Mouse (Mus musculus): ENCODE data around the gene Slc15a3. TPM values are rescaled to one million over a fixed set of nuclear protein-coding genes. Genes with fewer than 3 reads are reported as not detected.

Gene Slc15a3
- polyA plus RNA-seq, 1 experiment from 2014 or later: 0.20 TPM

GRCm38 (mm10) chr19:10829436-10830175, 9.9 kb upstream of the Slc15a3 start, which contains the start of gene Cd6:
TSS of gene Cd6 (minus strand) at chr19:10830058.
- Histone ChIP-seq H3K4me3 (no peak within 1 kb of the TSS), H3K9me3 (replicated peaks) (no peaks in the 10 kb centered on the region), H3K27ac (replicated peaks) (no peak within 1 kb of the TSS), H3K27me3 (ENCODE audit: low read depth, poor library complexity, severe bottlenecking) (no peaks in the 10 kb centered on the region), H3K36me3 (no peaks in the 10 kb centered on the region), H3K4me1 (peaks cover 11% of the 10 kb centered on the region)
- DNase-seq (ENCODE audit: low spot score): no peak
- 92% methylated on average over 16 of the region's 16 CpGs for WGBS

GRCm38 (mm10) chr19:10831424-10831823, 8.1 kb upstream of the Slc15a3 start:
- H3K27me3 ChIP-seq (ENCODE audit: low read depth, poor library complexity, severe bottlenecking): no peaks in the 10 kb centered on the region
- H3K9me3 ChIP-seq (replicated peaks): no peaks in the 10 kb centered on the region
- DNase-seq (ENCODE audit: low spot score): peak; percentile 62
- H3K36me3 ChIP-seq: no peaks in the 10 kb centered on the region
- H3K4me1 ChIP-seq: no peaks in the 10 kb centered on the region
- 8% methylated on average over 5 of the region's 5 CpGs for WGBS
- no peak overlapping the region for H3K27ac ChIP-seq (replicated peaks)
- H3K4me3 ChIP-seq: no peak overlapping the region

DNA sequence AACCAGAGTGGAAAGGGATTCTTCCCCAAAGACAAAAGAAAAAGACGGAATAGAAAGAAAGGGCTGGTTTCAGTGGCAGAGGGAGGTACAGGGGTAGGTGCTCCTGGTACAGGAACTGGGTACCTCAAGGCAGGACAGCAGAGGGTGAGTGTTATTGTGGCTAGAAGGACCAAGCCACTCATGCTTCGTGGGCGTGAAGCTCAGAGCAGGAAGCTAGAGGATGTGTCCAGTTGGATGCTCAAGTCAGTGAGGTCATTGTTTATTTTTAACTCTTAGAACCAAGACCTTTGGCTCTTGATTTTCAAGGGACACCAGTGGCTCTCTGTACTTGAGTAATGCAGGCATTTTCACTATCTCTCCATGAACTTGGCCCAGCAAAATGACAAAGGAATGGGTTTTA, 7.5 kb upstream of the Slc15a3 start:
- Histone ChIP-seq H3K36me3 (no peaks in the 10 kb centered on the region), H3K4me3 (no peak overlapping the region), H3K27me3 (ENCODE audit: low read depth, poor library complexity, severe bottlenecking) (no peaks in the 10 kb centered on the region), H3K9me3 (replicated peaks) (no peaks in the 10 kb centered on the region), H3K27ac (replicated peaks) (no peak overlapping the region), H3K4me1 (no peaks in the 10 kb centered on the region)
- DNase-seq (ENCODE audit: low spot score): no peak
- 81% methylated on average over 3 of the region's 3 CpGs for WGBS

DNA sequence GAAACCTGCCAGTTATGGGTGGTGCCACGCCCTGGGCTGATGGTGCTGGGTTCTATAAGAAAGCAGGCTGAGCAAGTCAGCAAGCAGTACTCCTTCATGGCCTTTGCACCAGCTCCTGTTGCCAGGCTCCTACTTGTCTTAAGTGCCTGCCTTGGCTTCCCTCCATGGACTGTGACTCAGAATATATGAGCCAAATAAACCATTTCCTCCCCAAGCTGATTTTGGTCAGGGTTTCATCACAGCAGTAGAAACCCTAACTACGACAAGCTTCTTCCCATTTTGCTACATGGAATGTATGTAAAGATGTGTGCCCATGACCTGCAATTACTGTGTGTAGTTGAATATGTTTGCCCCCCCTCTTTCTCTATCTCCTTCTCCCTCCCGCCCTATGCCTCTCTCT, 5.9 kb upstream of the Slc15a3 start:
- DNase-seq (ENCODE audit: low spot score): no peak
- no peak overlapping the region for H3K4me3 ChIP-seq
- no peaks in the 10 kb centered on the region for H3K36me3 ChIP-seq
- no peak overlapping the region for H3K27ac ChIP-seq (replicated peaks)
- H3K9me3 ChIP-seq (replicated peaks): no peaks in the 10 kb centered on the region
- H3K4me1 ChIP-seq: no peaks in the 10 kb centered on the region
- 77% methylated on average over 3 of the region's 3 CpGs for WGBS
- no peaks in the 10 kb centered on the region for H3K27me3 ChIP-seq (ENCODE audit: low read depth, poor library complexity, severe bottlenecking)

GRCm38 (mm10) chr19:10835671-10836070, 3.9 kb upstream of the Slc15a3 start:
- Histone ChIP-seq H3K4me1 (no peaks in the 10 kb centered on the region), H3K27me3 (ENCODE audit: low read depth, poor library complexity, severe bottlenecking) (peaks cover 11% of the 10 kb centered on the region), H3K4me3 (no peak overlapping the region), H3K9me3 (replicated peaks) (no peaks in the 10 kb centered on the region), H3K27ac (replicated peaks) (no peak overlapping the region), H3K36me3 (no peaks in the 10 kb centered on the region)
- WGBS: 72% methylated on average over 3 of the region's 3 CpGs
- DNase-seq (ENCODE audit: low spot score): no peak

DNA sequence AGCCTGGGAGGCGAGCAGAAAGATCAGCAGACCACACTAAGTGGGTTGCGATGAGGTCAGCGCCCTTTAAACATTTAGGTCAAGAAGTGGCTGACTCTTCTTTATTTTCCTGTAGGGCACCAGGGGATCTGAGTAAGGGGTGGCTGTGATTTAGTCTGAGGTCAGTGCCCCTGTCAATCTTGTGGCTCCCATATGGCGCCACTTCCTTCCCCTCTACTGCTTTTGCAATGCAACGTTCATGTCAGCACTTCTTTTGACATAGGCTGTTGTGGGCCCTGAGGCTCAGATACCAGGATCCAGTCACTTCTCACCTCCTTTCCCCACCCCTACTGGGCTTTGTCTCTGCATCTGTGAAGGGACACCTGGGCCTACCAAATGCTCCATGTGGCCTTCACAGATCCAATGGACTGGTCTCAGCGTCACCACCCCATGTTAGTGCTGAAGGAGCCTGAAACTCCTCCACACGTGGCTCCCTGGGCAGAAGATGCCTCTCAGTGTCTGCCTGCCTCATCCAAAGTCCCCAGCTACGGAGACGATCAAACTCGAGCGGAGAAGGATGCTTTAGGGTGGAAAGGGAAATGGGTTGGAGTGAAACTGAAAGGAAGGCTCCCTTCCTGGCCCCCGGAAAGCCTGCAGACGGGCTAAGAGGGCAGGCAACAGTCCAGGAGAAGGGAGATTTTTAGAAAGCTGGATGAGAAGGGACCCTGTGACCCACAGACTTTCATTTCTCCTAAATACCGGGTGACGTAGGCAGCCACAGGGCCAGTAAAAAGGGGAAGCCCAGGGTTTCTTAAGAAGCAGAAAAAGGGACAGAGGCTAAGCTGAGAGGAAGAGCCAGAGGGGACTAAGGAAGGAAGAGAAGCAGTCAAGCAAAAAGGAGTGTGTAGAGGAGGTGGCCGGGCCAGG, 2.4 kb downstream of the Slc15a3 start:
- no peaks in the 10 kb centered on the region for H3K9me3 ChIP-seq (replicated peaks)
- no peak overlapping the region for H3K4me3 ChIP-seq
- WGBS: 44% methylated on average over 16 of the region's 16 CpGs
- DNase-seq (ENCODE audit: low spot score): peak; percentile 44
- peaks cover 28% of the 10 kb centered on the region for H3K27me3 ChIP-seq (ENCODE audit: low read depth, poor library complexity, severe bottlenecking)
- H3K36me3 ChIP-seq: no peaks in the 10 kb centered on the region
- H3K4me1 ChIP-seq: peaks cover 22% of the 10 kb centered on the region
- peak overlapping the region; percentile 4; the same call in 1 of the 2 replicates for H3K27ac ChIP-seq (replicated peaks)

DNA sequence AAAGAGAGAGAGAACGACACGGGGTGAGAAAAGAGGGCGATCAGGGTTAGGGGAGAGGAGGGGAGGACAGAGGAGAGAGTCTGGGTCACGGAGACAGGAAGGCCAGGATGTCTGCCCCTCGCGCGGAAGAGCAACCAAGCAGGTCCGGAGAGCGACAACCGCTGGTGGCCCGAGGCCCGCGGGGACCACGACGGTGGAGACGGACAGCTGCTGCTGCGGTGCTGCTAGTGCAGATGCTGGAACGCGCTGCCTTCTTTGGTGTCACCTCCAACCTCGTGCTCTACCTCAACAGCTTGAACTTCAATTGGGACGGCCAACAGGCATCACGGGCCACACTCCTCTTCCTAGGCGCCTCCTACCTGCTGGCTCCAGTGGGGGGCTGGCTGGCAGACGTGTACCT, 3.4 kb downstream of the Slc15a3 start:
- Histone ChIP-seq H3K27me3 (ENCODE audit: low read depth, poor library complexity, severe bottlenecking) (peaks cover 28% of the 10 kb centered on the region), H3K4me3 (no peak overlapping the region), H3K27ac (replicated peaks) (no peak overlapping the region), H3K9me3 (replicated peaks) (no peaks in the 10 kb centered on the region), H3K36me3 (no peaks in the 10 kb centered on the region), H3K4me1 (peaks cover 22% of the 10 kb centered on the region)
- no peak for DNase-seq (ENCODE audit: low spot score)
- 48% methylated on average over 24 of the region's 24 CpGs for WGBS

- no peak overlapping the region for H3K27ac ChIP-seq (replicated peaks)
- H3K9me3 ChIP-seq (replicated peaks): no peaks in the 10 kb centered on the region
- H3K36me3 ChIP-seq: no peaks in the 10 kb centered on the region
- H3K27me3 ChIP-seq (ENCODE audit: low read depth, poor library complexity, severe bottlenecking): peaks cover 26% of the 10 kb centered on the region
- WGBS: 90% methylated on average over 5 of the region's 5 CpGs
- no peak for DNase-seq (ENCODE audit: low spot score)
- H3K4me1 ChIP-seq: peaks cover 22% of the 10 kb centered on the region
- H3K4me3 ChIP-seq: no peak overlapping the region
These were observed 4.7 kb downstream of the Slc15a3 start for GRCm38 (mm10) chr19:10844206-10844605.

GRCm38 (mm10) chr19:10845454-10845853, 5.9 kb downstream of the Slc15a3 start:
- WGBS: 88% methylated on average over 3 of the region's 3 CpGs
- H3K4me3 ChIP-seq: no peak overlapping the region
- H3K36me3 ChIP-seq: no peaks in the 10 kb centered on the region
- H3K27me3 ChIP-seq (ENCODE audit: low read depth, poor library complexity, severe bottlenecking): peaks cover 17% of the 10 kb centered on the region
- peaks cover 22% of the 10 kb centered on the region for H3K4me1 ChIP-seq
- DNase-seq (ENCODE audit: low spot score): no peak
- H3K27ac ChIP-seq (replicated peaks): no peak overlapping the region
- H3K9me3 ChIP-seq (replicated peaks): no peaks in the 10 kb centered on the region

- Histone ChIP-seq H3K27me3 (ENCODE audit: low read depth, poor library complexity, severe bottlenecking) (peaks cover 17% of the 10 kb centered on the region), H3K27ac (replicated peaks) (no peak overlapping the region), H3K4me1 (peaks cover 22% of the 10 kb centered on the region), H3K4me3 (no peak overlapping the region), H3K9me3 (replicated peaks) (no peaks in the 10 kb centered on the region), H3K36me3 (no peaks in the 10 kb centered on the region)
- no peak for DNase-seq (ENCODE audit: low spot score)
- WGBS: 81% methylated on average over 7 of the region's 7 CpGs
These were observed 6.6 kb downstream of the Slc15a3 start for GRCm38 (mm10) chr19:10846150-10846549.

DNA sequence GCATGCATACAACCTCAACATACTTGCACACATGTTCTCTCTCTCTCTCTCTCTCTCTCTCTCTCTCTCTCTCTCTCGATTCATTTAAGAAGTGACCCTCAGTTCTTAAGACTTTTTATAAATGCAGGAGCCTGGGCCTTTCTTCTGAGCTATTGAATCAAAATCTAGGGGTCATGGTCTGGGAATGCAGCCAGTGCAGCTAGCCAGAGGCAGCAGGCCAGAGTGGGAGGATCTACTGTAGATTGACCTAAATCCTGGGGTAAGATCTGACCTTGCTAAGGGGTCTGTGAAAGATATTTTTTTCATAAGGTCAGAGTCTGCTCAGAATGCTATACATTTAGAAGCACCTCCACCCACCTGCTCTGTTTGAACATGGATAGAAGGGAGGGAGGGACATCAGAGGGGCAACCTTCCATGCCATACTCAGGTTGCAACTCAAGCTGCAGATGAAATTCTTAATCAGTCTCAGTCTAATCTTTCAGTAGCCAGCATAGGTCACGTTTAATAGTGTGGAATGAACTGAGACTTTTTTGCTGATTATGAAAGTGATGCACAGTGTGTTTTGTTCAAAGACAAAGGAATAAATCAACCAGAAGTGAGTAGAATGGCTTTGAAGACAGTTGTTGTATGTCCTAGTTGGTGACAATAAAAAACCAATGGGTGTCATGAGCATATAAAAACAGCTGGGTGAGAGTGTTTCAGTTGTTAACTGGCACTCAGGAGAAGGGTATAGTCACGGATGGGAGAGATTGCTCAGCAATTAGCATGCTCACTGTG, 8.0 kb downstream of the Slc15a3 start:
- DNase-seq (ENCODE audit: low spot score): no peak
- H3K4me1 ChIP-seq: peaks cover 9% of the 10 kb centered on the region
- H3K27ac ChIP-seq (replicated peaks): no peak overlapping the region
- H3K36me3 ChIP-seq: no peaks in the 10 kb centered on the region
- no peak overlapping the region for H3K4me3 ChIP-seq
- WGBS: 63% methylated on average over 3 of the region's 3 CpGs
- peaks cover 17% of the 10 kb centered on the region for H3K27me3 ChIP-seq (ENCODE audit: low read depth, poor library complexity, severe bottlenecking)
- no peaks in the 10 kb centered on the region for H3K9me3 ChIP-seq (replicated peaks)

- 88% methylated on average over 3 of the region's 3 CpGs for WGBS
- Histone ChIP-seq H3K36me3 (peaks cover 53% of the 10 kb centered on the region), H3K9me3 (replicated peaks) (no peaks in the 10 kb centered on the region), H3K27ac (replicated peaks) (no peak overlapping the region), H3K27me3 (ENCODE audit: low read depth, poor library complexity, severe bottlenecking) (no peaks in the 10 kb centered on the region), H3K4me1 (peaks cover 4% of the 10 kb centered on the region; the same call in 1 of the 2 replicates), H3K4me3 (no peak overlapping the region)
- DNase-seq (ENCODE audit: low spot score): no peak
These were observed 15.9 kb downstream of the Slc15a3 start for GRCm38 (mm10) chr19:10855422-10855821.

All from midbrain, embryonic 10.5 days (tissue).